Mouse (Mus musculus) NIH3T3 (cell line): ENCODE results near the gene Aldh16a1.

Experiments
- DNase-seq: peaks from one replicate; pipeline ENCODE4 v3.0.0-alpha.2; 2012; ENCODE audit warnings: low read depth

The Aldh16a1 gene

DNA sequence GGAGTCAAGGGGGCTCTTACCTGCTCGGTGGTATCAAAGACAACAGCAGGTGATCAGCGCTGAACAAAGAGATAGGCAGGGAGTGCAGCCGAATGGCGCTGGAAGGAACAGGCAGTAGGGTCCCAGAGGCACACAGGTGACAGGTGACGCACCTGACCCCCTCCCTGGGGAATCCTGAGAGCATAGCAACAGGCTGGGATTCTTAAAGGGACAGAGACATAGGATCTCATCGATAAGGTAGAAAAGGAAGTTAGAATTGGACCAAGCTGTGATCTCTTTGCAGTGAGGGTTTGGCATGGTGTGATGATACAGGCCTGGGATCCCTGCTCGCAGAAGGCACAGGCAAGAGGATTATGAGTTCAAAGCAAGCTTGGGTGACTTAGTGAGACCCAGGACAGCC is 25.1 kb upstream of the Aldh16a1 start, which contains the start of gene Gfy:
Gene Gfy (minus strand): TSS at position 101 of the 400 bp plus-strand sequence.
- DNase-seq: no peak

DNA sequence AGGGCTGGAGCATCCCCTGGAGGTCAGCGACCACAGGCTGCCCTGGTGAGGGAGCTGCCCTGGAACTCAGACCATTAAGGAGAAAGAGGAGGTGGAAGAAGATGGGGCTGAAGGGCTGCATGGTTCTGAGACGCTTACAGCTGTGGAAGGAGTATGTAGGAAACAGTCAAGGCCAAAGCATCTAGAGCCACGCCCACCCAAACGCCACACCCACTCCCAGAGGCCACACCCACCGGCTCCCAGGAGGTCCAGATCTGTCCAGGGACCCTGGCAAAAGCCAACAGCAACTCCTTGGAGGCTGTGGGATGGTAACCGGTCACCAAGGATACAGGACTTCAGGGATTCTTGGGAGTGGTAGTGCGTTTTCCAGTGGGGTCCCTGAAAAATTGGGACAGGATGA is 24.2 kb upstream of the Aldh16a1 start:
- DNase-seq: no peak

DNA sequence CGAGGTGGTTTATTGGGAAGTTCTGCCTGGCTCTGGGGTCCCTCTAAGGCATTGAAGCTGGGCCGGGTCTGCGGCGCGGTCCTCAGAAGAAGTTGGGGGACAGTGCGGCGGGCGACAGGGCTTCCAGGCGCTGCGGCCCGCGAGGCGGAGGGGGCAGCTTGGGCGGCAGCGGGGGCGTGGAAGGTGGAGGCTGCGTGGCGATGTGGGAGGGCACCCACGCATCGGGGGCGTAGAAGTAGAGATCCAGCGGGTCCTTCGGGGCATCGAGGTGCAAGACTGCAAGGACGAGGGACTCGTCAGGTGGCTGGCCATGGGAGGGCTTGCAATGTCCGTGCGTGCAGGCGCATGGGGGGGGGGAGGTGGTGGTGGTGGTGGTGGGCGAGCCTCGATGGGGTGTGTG is 22.0 kb upstream of the Aldh16a1 start:
- DNase-seq: no peak

GRCm38 (mm10) chr7:45175929-45176328 is 21.5 kb upstream of the Aldh16a1 start:
- DNase-seq: no peak

DNA sequence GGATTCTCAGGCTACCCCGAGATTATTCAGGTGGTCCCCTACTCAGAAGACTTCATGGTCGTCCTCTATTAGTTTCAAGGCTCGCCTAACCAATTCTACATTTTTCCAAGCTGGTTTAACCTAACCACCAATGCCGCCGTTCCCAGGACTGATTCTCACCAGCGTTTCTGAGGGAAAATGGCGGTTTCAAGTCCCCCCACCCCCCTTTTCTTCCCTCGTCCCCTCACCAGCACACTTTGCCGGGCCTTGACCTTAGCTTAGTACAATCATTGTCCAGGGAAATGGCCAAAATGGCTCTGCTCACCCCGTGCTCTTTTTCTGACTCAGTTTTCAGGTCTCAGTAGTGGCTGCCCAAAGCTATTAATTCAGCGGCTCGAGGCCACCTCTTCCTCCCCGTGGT is 21.0 kb upstream of the Aldh16a1 start:
- DNase-seq: no peak

DNA sequence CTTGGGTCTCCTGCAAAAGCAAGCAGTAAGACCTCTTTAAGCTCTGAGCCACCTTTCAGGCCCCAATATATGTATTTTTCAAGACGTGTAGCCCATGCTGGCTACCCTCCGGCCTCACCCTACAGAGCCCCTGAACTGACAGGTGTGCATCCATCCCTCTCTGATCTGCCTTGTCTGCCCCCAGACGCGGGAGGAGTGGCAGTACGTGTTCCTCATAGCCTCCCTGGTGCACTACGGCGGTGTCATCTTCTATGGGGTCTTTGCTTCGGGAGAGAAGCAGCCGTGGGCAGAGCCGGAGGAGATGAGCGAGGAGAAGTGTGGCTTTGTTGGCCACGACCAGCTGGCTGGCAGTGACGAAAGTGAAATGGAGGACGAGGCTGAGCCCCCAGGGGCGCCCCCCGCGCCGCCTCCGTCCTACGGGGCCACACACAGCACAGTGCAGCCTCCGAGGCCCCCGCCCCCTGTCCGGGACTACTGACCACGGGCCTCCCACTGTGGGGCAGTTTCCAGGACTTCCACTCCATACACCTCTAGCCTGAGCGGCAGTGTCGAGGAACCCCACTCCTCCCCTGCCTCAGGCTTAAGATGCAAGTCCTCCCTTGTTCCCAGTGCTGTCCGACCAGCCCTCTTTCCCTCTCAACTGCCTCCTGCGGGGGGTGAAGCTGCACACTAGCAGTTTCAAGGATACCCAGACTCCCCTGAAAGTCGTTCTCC is 20.3 kb upstream of the Aldh16a1 start:
- DNase-seq: no peak

- peak; percentile 75 for DNase-seq
Measured at GRCm38 (mm10) chr7:45173772-45174171, 19.4 kb upstream of the Aldh16a1 start.

DNA sequence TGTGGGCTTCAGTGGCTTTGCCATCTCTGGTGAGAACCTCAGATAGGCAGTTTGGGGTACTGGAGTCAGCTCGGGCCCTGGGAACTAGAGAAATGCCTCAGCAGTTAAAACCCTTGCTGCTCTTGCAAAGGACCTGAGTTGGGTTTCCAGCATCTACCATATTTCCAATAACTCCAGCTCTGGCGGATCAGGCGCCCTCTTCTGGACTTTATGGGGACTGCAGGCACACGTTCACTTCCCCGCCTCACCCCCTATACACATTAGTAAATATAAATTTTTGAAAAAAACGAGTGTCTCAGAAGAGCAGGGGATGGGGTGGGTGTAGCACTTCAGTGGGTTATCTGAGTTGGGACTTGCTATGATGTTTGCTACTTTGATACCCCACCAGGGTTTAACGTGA is 18.6 kb upstream of the Aldh16a1 start:
- peak; percentile 35 for DNase-seq

GRCm38 (mm10) chr7:45169495-45169894 is 15.1 kb upstream of the Aldh16a1 start:
- no peak for DNase-seq

- no peak for DNase-seq
Measured at GRCm38 (mm10) chr7:45168656-45169055, 14.3 kb upstream of the Aldh16a1 start.

DNA sequence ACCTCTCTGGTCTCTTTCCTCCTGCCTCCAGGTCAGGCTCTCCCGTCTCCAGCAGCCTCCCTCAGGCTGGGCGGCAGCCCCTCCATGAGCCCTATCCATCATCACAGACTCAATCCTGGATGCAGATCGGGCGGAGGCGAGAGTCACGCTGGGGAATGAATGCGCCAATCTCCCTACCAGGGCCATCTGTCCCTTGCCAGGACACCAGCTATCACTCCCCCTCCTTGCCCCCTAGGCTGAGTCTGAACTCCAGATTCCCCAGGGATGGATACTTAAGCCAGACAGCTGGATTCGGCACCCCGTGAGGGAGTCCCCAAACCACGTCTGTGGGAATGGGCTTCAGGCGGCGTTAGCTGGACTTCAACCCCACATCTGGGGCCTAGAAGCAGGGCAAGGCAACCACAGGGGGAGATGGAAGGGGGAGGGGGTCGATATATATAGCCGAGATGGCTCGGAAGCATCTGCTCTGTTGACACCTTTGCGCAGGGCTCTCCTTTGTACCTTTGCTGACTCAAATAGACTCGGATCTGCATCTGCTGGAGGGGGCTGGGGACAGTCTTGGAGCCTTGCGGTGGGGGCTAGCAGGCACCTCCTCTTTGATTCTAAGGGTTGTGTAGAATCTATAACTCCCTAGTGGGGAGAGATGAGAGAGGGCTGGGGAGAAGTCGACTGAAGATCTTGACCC is 13.5 kb upstream of the Aldh16a1 start:
- DNase-seq: no peak

DNA sequence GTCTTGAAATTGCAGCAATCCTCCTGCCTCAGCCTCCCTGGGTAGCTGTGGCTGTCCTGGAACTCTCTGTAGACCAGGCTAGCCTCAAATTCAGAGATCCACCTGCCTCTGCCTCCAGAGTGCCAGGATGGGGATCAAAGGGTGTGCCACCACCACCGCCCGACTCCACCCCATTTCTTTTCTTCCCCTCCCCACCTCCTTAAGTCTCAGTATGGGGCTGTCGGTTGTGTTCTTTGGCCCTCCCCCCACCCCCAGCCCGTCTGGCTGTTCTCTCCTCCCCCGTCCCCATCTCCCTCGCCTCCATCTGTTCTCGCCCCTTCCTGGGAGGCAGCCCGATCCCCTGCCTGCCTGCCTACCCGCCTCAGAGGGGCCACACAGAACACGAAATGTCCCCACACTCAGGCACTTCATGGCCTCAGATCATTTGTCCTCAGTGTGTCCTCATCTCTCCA is 12.6 kb upstream of the Aldh16a1 start:
- no peak for DNase-seq

DNA sequence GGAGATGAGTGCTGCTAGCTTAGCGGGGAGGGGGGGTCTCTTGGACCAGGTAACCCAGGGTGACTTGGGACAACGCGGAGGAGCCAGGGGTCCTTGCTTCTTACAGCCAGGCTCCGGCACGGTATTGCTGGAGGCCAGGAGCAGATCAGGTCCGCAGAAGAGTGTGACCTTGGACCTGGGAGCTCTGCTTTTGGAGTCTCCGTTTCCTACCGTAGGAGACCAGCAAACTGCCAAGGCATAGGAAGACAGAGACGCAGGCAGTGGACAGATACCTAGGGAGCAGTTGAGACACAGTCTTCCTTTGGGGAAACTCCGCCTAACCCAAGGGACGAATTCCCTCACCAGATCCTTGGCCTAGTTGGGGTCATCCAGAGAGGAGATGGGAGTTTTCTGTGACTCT is 11.3 kb upstream of the Aldh16a1 start:
- DNase-seq: no peak

DNA sequence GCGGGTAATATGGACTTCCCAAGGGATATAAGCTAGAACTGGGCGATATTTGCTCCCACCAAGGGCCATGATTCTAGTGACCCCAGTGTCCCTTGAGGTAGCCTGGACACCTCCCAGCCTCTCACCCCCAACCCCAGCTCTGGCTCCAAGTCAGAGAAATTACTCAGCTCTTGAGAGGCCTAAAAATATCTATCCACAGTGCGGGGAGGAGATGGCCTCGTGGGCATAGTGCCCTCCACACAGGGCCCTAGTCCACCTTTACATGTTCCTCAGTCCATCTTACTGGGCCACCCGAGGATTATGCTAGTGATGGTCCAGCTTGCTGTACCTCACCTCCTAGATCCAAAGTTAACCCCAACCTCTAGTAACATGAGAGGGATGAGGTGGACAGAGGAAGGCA is 10.4 kb upstream of the Aldh16a1 start:
- DNase-seq: no peak

DNA sequence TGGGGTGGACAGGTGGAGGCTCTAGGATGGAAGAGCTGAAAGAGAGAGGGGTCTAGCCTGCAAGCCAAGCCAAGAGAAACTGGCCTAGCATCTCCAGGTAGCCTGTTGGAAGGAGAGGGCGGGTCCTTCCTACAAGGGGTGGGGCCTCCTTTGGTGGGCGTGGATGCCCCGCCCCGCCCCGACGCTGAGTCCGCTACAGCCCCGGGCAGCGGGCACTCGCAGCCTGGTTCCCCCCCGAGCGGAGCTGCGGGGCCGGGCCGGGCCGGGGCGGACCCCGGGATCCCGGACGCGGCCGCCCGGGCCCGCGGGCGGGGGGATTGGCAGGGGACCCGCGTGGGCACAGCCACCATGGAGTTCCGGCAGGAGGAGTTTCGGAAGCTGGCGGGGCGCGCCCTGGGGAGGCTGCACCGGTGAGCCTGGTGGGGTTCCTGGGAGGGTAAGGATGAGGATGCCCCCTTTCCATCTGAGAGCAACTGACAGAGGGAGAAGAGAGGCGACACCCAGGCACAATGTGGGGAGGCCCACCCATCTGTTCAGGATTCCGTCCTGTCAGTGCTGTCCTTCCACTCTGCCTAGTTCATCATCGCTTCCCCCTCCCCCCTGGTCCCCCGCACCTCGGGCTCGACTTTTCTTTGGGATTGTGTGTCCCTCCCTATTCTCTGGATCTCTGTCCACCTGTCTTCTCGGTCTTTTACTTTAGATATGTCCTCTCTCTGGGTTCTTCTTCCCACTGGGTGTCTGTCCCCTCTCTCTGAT is 9.5 kb upstream of the Aldh16a1 start, which contains the start of gene Slc17a7:
Gene Slc17a7 (plus strand): TSS at position 215 of the 756 bp plus-strand sequence.
- peak; percentile 50 for DNase-seq

- no peak for DNase-seq
Measured at GRCm38 (mm10) chr7:45162996-45163615, 8.7 kb upstream of the Aldh16a1 start.

GRCm38 (mm10) chr7:45162551-45162950 is 8.2 kb upstream of the Aldh16a1 start:
- DNase-seq: no peak

DNA sequence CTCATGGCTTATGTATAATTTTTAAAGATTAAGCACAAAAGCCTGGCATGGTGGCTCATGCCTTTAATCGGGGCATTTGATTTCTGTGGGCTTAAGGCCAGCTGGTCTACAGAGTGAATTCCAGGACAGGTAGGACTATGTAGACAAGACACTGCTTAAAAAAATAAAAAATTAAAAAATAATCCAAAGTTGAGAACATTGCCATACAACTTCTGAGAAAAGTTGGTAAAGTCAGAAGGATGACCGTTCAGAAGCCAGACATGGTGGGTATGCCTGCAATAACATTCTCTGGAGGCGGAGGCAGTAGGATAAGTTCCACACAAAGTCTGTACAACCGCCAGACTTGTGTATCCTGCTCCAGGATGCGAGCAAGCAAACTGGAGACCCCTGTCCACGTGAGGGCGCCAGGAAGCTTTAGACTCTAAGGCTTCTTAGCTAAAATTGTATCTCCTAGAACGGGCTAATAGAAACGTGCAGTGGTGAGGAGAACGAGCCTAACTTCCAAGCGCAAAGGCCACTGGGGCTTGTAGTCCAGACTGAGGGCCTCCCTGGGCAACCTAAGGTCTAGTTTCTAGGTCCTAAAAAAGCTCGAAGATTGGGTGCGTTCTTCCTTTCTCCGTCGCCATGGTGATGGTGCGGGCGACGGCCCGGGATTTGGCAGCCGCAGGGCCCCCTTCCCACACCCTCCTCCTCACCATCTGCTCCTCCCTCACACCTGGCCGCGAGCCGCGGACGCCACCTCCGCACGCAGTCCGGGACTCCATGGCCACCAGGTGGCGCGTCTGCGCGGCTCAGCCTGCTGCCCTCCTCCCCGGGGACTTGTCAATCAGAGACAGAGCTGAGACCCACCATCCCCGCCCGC is 7.5 kb upstream of the Aldh16a1 start:
- DNase-seq: peak; percentile 92

DNA sequence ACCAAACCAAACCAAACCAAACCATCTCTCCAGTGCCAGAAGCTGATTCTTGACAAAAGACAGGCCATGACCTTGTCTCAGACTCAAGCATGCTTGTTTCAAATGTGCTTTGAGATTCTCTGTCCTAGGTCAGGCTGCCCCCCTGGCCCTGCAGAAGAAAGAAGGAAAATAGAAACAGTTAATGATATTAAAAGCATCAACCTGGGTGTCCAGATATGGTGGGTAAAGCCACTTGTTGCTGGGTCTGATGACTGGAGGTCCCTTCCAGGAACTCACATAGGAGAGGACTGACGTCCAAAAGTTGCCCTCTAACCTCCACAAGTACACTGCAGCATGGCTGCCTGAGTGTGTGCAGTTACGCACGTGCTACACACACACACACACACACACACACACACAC is 6.5 kb upstream of the Aldh16a1 start:
- DNase-seq: no peak

GRCm38 (mm10) chr7:45160316-45160800 is 6.0 kb upstream of the Aldh16a1 start:
- DNase-seq: no peak

DNA sequence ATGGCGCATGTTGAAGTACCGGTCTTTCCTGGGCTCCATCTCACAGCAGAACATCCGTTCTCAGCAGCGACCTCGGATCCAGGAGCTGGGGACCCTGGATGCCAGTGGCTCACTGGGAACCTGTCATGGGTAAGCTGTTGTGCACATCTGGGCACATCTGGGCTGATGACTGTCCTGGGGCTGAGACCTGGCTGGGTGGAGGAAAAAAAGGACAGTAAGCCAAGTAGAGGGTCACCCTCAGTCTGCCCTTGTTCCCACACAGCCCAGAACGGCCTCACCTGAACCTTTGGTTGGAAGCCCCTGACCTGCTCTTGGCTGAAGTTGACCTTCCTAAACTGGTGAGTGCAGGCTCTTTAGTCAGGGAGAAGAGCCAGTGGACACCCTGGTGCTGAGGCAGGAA is 4.6 kb upstream of the Aldh16a1 start:
- DNase-seq: no peak
